Mouse (Mus musculus): ENCODE data around the gene Ccdc162. TPM values are rescaled to one million over a fixed set of nuclear protein-coding genes. Genes with fewer than 3 reads are reported as not detected.
A peak's percentile ranks its signal among the peaks of the same experiment; 100 is the strongest.

Ccdc162 gene
- polyA plus RNA-seq, 1 experiment: 0.88 TPM

DNA sequence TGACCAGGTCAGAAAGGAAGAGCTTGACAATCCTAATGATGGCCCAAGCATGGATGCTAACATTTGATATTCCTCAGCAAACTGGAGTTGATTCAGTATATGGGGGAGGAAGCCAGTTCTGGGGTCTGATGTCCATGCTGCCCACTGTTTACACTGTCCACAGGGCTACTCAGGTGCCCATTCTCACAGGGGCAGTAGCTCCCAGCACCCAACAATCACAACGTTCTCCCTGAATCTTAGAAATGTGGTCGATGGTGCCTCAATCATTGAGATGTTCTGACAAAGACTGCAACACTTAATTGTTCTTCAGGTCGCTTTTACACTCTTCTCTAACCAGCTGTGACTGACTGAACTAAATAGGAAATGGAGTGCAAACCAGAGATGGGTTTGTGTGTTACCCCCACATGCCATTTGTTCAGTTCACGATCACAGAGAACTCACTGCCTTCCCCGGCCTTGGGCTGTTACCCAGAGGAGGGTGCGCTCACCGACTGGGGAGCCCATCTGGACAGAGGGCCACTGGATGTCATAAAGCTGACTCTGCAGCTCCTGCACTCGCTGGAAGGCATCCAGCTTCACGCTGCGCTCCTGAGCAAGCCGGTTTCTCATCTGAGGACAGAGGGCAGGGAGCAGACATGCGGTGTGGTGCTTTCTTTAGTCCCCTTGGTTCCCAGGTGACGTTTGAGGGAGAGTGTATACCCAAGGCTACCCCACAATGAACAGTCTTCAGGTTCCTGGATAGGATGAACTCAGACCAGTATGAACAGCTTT, 169.9 kb downstream of the Ccdc162 start:
- DNase-seq (ENCODE audit: low read depth, low spot score): no peak
- 38% methylated on average over 13 of the region's 13 CpGs for WGBS

DNA sequence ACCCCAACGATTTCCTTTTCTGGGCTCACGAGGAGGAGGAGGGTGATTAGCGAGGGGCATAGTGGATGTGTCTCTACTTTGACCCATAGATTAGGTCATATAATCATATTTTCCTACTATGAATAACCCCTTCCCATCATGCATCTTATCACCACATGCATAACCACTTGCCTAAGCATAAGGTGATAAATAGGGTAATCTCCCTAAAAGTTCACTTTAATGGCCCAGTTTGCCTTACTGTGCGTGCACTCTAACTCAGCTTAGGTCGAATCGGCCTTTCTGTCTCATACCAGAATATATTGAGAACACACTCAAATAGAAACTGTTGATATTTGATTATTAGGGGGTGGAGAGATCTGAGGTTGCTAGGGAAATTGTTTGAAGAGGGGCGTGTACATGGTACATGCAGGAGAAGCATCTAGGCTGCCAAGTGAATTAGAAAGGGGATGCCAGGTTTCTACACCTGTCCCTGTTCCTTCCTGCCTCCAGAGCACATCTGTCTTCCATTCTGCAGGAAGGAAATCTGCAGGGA, 171.1 kb downstream of the Ccdc162 start:
- DNase-seq (ENCODE audit: low read depth, low spot score): no peak
- 43% methylated on average over 7 of the region's 7 CpGs for WGBS

DNA sequence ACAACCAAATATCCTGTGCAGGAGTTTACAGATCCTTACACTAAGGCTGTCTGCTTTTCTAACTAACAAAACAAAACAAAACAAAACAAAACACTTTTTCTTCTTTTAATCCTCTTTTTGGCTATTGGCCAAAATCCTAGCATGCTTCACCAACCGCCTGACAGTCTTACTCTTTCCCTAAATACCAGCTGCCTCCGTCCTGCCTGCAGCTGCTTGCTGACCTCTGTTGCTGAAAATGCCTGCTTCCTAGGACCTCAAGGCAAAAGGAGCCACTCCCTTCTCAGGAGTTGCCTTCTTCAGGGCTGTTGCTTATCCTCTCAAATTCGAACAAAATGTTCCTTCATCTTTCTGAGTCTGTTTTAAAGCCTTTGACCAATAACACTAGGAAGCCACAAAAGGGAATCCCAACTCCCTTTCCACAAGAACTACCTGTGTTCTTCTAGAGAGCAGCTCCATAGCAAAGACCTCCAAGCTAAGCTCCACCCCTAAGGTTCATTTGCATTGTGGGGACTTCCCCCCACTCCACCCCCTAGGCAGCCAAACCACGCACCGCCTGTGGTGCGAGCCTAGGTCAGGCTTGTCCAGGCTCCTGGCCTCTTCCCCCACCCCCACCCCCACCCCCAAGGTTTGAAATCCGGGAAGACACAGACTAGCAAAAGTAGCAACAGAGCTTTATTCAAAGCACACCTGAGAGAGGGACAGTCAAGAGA, 171.8 kb downstream of the Ccdc162 start:
- WGBS: 12% methylated on average over 7 of the region's 7 CpGs
- DNase-seq (ENCODE audit: low read depth, low spot score): no peak

- 66% methylated on average over 2 of the region's 2 CpGs for WGBS
- DNase-seq (ENCODE audit: low read depth, low spot score): no peak
These were observed 172.6 kb downstream of the Ccdc162 start for GRCm38 (mm10) chr10:41543844-41544243.

DNA sequence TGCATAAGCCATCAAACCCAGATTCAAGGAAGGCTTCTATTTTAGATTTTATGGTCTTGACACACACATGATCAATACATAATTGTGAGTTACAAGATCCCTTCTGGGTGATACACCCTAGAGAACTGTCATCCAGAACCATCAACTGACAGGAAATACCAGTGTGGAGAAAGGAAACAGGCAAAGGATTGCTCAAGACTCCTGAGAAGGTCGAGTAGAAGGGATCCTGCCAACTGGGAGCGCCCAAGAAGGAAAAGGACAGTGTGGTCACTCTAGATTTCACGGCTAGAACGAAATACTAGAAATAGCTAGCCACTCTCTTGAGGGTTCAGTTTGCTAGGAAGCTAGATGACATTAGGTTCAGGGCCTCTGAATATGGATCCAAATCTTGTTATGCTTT, 173.0 kb downstream of the Ccdc162 start:
- 73% methylated on average over 4 of the region's 4 CpGs for WGBS
- no peak for DNase-seq (ENCODE audit: low read depth, low spot score)

DNA sequence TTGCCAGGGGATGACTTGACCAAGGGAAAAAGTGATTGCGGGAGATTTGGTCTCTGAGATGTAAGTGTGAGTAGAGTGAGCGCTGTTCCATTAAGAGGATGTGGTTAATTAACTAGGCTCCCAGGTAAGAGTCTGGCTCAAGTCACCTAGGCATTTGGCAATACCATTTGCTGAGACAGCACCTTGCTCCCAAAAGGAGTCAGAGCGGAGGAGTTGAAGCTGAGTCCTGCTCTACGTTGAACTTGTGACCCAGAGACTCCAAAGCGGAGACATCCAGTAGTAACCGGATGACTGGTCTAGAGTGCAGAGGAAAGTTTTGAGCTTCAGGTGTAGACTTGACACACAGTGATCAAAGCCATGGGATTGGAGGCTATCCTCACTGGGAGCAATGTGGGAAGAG, 174.4 kb downstream of the Ccdc162 start:
- WGBS: 96% methylated on average over 6 of the region's 6 CpGs
- DNase-seq (ENCODE audit: low read depth, low spot score): no peak

DNA sequence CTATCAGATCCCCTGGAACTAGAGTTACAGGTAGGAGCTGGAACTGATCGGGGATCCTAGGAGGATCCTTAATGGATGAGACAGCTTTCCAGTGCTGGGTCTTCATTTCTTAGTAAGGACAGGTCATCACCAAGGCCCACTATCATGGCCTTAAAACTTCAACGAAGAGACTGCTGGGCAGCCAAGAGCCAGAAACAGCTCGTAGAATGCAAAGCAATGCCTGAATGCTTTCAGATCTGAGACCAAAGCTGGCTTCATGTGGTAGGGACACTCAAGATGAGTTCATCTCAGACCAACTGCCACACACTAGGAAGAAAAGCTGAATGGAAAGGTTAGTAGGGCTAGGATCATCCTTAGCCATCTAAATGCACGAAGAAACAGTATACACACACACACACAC, 177.4 kb downstream of the Ccdc162 start:
- no peak for DNase-seq (ENCODE audit: low read depth, low spot score)
- 94% methylated on average over 4 of the region's 4 CpGs for WGBS

GRCm38 (mm10) chr10:41537983-41538330, 178.5 kb downstream of the Ccdc162 start:
- WGBS: 91% methylated on average over 3 of the region's 3 CpGs
- no peak for DNase-seq (ENCODE audit: low read depth, low spot score)

- WGBS: 98% methylated on average over 4 of the region's 4 CpGs
These were observed 179.0 kb downstream of the Ccdc162 start for GRCm38 (mm10) chr10:41537226-41537982.

GRCm38 (mm10) chr10:41536714-41537113, 179.7 kb downstream of the Ccdc162 start:
- 91% methylated on average over 1 of the region's 1 CpGs for WGBS

More at GRCm38 (mm10) chr10:41537226-41537982, 179.0 kb downstream of the Ccdc162 start:
- DNase-seq (ENCODE audit: low read depth, low spot score): no peak

DNA sequence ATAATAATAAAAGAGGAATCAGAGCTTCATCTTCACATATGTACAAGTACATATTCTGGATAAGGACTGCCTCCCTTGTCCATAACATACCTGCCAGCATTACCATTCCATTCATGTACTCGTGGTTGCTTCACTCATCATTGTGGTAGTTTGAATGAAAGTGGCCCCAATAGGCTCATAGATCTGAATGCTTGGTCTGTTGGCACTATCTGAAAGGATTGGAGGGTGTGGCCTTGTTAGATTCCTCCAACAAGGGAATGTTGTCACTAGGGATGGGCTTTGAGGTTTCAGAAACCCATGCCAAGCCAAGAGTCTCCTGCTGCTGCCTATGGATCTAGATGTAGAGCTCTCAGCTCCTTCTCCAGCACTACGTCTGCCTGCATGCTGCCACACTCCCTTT, 180.4 kb downstream of the Ccdc162 start:
- 88% methylated on average over 2 of the region's 2 CpGs for WGBS
- no peak for DNase-seq (ENCODE audit: low read depth, low spot score)

More at GRCm38 (mm10) chr10:41536714-41537113, 179.7 kb downstream of the Ccdc162 start:
- no peak for DNase-seq (ENCODE audit: low read depth, low spot score)

DNA sequence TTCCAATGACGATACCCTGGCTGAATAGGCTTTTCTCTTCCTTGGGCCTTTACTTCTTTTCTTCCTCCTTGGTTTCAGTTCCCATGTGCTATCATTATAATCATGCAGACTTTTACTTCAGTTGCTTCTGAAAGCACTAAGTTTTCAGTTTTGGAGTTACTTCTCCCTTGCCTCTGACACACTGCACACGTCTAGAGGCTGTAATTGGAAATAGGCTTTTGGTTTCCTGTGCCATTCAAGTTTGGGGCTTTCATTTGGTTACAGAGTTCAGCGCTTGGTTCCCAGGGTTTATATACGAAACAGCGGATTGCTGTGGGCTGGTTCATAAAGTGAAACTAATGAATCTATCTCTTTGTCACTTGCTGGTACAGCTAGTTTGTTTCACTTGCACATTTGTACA, 186.5 kb downstream of the Ccdc162 start:
- no peak for DNase-seq (ENCODE audit: low read depth, low spot score)

GRCm38 (mm10) chr10:41525696-41526095, 190.7 kb downstream of the Ccdc162 start:
- 59% methylated on average over 1 of the region's 1 CpGs for WGBS
- DNase-seq (ENCODE audit: low read depth, low spot score): no peak

More for the DNA sequence above, 186.5 kb downstream of the Ccdc162 start:
- 78% methylated on average over 5 of the region's 5 CpGs for WGBS

DNA sequence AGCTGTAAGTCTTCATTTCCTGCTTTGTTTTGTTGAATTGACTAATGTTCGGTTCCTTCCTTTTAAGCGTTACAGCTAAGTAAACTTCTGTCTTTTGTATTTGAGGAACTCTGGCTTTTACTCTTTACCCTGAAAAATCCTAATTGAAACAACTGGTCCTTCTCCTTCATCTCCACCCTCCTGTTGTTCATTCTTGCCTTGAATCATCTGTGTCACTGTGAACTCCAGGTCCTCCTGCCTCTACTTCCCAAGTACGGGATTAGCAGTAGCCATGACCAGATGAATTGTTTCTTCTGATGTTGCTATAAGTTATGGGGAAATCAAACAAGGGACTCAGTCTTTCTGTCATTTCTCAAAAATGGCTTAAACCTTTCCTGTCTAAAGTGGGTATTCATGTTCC, 193.0 kb downstream of the Ccdc162 start:
- DNase-seq (ENCODE audit: low read depth, low spot score): no peak
- WGBS: 30% methylated on average over 3 of the region's 3 CpGs

DNA sequence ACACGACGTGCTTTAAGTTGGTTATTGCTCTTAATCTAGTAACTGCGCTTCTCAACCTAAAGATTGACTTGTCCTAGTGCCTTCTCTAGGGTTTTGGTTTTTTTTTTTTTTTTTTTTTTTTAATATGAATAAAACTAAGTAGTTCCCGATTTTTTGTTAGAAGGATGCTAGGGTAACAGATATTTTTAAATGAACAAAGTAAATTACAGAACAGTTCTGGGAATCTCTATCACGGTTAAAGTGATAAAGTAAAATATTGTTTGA, 196.1 kb downstream of the Ccdc162 start:
- WGBS: 1% methylated on average over 5 of the region's 5 CpGs

GRCm38 (mm10) chr10:41519640-41520409, 196.6 kb downstream of the Ccdc162 start:
- under 1% methylated on average over 65 of the region's 65 CpGs for WGBS
- peak; percentile 29 for DNase-seq (ENCODE audit: low read depth, low spot score)

More for the DNA sequence above, 196.1 kb downstream of the Ccdc162 start:
- no peak for DNase-seq (ENCODE audit: low read depth, low spot score)

GRCm38 (mm10) chr10:41518981-41519618, 197.3 kb downstream of the Ccdc162 start, which contains the start of gene Cd164:
TSS of gene Cd164 (plus strand) at chr10:41519414.
- under 1% methylated on average over 69 of the region's 69 CpGs for WGBS
- DNase-seq (ENCODE audit: low read depth, low spot score): peak; percentile 57

- peak; percentile 59 for DNase-seq (ENCODE audit: low read depth, low spot score)
- under 1% methylated on average over 23 of the region's 23 CpGs for WGBS
These were observed 197.9 kb downstream of the Ccdc162 start for GRCm38 (mm10) chr10:41518508-41518980.

- no peak for DNase-seq (ENCODE audit: low read depth, low spot score)
These were observed 201.5 kb downstream of the Ccdc162 start for GRCm38 (mm10) chr10:41514921-41515320.

All from large intestine, adult 2 months (tissue).